Mouse (Mus musculus) adrenal gland, adult 2 months (tissue): Measurements from ENCODE around the gene Ubc. TPM values are rescaled to one million over a fixed set of nuclear protein-coding genes. Genes with fewer than 3 reads are reported as not detected.
A peak's percentile ranks its signal among the peaks of the same experiment; 100 is the strongest.

Source experiments
- DNase-seq: peaks from one replicate; pipeline ENCODE4 v3.0.0; 2021
- polyA plus RNA-seq: library from polyadenylated mRNA; depleted of rRNA; stranded (reverse); fragments of >200 nt; gene quantifications from 2 replicates; pipeline ENCODE4 v1.2.3, GENCODE M21; 2012; rRNA removed
- total RNA-seq, 2 experiments: library from RNA; stranded (reverse); gene quantifications; 2 replicates each; pipeline ENCODE4 v1.2.3; 2021

Ubc gene
- total and polyA plus RNA-seq, 3 experiments, result 889 to 2,925 (median 1,333) TPM

DNA sequence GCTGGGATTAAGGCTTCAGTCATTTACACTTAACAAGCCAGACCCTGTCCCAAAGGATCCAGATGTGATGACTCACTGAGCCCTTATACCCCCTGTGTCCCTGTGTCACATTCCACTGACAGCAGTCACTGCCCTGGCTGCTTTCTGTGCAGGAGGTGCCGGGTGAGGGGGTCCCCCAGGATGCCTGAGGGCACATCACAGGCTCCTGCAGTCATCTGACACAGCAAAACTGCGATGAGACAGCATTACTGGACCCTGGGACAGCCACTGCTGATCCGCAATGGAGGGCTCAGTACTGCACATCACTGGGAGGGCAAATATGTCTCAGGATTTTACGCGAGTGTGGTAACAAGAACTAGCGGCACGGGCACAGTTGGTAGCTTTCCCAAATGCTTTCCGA lies 38.9 kb downstream of the Ubc start:
- DNase-seq, result no peak

DNA sequence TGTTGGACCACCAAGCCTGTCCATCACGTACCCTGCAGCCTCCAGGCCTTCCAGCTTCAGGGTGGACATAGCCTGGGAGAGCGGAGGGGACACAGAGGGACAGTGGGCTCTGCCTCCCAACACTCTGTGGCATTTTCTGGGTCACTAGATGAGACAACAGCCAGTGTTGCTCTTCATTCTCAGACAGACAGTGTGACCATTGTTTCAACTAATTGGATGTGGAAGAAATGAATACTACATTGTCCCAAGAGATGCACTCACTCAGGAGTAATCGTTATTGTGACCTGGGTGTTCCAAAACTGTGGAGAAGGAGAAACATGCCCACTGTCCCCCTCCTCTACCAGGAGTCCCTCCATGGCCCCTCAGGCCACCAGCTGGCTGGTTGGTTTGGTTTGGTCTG lies 40.6 kb downstream of the Ubc start:
- DNase-seq, result no peak

DNA sequence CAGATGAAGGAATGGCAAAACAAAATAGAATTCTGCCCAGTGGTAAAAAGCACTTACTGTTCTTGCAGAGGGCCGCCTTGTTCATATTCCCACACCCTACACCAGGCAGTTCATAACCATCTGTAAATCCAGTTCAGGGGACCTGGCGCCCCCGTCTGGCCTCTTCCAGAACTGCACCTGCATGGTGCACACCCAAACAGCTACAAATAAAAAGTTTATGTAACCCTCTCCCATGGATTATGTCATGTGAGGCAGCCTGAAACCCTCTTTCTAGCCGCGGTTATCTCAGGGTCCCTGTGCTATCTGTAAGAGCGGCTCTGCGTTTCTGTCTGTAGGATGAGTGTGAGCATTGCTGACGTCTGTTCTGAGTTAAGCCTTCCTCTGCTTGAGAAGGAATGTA lies 41.5 kb downstream of the Ubc start:
- DNase-seq, result peak; percentile 83

DNA sequence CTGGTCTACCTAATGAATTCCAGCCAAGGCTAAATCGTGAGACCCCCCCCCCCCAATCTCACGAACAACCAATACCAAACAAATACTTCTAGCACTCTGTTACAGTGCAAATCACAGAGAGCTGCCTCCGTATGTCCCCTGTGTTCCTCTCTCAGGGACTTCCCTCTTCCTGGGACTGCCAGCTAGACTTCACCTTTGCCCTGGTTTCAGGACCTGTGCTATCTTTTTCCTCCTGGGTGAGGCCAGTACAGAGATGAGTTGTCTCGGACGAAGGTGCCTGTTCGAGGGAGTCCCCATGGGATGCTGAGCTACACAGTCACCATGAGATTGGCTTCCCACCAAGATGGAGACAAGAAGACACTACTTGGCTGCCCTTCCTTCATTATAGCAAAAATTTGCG lies 41.9 kb downstream of the Ubc start:
- DNase-seq, result no peak

DNA sequence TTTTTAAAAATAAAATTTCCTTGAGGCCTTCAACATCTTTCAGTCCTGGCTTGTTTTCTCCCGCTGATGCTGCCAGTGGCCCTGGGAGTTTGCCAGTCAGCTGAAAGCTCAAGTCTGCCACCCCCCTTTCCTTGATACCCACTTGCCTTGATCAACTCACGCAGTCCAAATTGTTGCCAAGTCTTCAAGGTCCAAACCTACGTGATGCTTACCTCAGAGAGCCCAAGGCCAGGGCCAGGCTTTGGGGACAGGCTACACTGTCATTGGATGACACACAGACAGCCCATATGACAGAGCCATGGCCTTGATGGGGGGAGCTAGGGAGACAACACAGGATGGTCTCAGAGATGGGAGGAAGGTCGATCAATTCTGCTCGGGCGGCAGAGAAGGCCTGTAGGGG lies 45.7 kb downstream of the Ubc start:
- peak; percentile 92 for DNase-seq

DNA sequence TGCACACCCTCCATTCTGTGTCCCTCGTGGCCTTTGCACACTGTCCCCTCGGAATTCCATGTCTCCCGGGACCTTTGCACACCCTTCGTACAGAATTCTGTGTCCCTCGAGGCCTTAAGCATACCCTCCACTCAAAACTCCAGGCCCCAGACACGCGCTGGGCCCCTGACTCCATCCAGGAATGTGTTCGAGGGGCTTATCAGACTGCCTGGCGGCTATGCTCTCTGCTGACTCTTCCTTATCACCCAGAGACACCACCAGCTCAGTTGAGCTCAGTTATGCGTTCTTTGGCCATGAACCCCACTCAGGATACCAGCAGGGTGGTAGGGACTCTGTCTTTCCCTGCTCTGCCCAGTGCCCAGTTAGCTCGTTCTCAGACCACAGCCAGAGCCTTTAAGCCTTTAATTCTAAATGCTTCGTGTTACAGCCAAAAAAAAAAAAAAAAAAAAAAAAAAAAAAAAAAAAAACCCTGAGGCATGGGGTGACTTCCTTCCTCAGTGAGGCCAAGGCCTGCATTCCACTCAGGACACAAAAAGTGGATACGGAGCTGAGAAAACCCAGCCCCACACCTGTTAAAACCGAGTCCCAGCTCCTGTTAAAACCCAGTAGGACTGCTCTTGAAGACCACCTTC lies 48.4 kb downstream of the Ubc start:
- peak; percentile 59 for DNase-seq

DNA sequence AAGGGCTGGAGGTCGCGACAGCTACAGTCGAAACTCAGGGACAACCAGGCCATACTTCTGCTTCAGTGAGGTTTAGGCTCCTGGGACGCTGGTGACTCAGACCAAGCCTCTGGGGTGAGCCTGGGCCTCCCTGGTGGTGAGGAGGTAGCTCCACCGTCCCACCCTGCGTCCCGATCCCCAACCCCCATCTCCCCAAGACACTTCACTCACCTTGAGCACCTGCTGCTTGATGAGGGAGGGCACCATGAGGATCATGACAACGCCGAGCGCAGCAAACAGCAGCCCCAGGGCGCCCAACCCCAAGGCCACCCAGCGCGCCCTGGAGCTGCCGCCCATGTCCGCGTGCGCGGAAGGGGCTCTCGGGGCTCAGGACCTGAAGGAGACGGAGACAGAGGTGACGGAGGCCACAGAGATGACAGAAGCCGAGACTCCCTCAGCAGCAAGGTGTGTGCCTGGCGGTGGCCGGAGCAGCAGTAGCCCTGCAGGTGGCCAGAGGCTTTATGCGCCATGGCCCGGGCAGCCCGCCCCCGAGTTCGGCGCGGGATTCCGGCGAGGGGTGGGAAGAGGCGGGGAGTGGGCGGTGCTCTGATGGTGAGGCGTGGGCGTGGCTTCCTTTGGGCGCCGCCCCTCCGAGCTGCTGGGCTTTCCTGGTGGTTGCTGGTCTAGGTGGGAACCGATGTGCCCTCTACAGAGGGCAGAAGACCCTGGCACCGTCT lies 49.3 kb downstream of the Ubc start, which contains the start of gene Scarb1:
TSS of gene Scarb1 (minus strand) at position 548 of the 716 bp plus-strand sequence.
- DNase-seq, result peak; percentile 96

DNA sequence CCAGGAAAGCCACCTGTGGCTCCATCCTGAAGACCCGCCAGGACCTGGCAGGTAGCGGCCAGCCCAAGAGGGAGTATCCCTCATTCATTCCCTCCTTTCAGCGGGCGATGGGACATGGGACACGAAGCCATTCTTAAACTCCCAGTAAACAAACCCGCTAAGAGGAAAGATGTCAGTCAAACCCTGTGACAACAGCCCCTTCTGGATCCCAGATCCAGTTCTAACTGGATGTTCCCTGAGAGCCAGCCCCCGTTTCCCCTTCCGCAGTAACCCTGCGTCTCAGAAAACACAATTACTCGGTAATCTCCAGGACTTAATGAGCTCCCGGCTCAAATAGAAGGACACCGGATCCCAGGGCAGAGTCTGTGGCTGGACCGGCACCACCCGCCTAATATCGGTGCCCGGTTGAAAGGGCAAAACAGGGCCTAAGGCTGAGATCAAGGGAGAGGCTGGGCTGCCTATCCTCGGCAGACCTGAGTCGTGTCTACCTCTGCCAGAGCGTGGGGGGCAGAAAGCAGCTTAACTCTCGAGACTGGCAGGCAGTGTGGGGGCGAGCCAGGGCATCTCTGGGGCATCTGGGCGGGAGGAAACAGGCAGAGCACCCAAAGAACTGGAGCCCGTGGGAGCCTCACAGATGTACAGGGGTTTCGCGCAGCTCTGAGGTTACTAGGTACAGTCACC lies 50.0 kb downstream of the Ubc start:
- DNase-seq, result no peak

DNA sequence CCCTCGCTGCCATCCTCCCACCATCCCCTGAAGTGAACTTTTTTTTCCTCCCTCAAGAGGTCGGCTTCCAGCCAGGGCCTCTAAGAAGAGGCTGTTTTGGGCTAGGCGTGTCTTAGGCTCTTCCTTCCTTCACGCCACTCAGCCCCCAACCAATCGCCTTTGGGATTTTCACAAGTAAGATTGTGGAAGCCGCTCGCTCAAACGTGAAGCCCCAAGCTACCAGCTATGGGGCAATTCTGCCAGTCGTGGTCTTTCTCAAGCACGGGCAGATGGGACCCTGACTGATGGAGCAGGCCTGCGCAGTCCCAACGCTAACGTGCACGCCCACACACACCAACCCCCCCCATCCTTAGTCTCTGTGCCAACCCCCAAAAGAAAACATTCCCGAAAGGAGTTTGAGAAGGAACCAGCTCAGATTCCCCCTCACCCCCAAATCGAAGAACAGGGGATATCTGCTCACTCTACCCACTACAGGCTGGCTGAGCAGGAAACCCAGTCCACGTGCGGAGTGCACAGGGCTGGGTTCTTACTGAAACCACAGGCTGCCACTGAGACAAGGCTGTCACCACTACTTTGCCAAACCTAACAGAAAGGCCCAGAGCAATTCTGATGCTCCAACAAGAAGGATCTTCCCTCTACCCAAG lies 50.8 kb downstream of the Ubc start:
- peak; percentile 77 for DNase-seq

DNA sequence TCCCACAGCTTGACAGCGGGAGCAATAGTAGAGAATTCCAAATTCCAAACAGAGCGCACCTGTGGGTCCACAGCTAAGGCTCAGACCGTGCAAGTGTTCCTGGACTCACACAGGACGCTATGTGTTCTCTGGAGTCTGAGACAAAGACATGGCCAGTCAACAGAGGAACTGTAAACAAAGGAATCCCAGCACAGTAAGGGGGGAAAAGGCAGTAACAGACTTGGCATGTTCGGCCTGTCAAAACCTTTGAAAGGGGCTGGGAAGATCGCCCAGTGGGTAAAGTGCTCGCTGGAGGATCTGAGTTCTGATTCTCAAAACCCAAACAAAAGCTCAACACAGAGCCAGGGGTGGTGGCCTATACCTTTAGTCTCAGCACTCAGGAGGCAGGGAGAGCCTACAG lies 52.5 kb downstream of the Ubc start:
- peak; percentile 38 for DNase-seq

DNA sequence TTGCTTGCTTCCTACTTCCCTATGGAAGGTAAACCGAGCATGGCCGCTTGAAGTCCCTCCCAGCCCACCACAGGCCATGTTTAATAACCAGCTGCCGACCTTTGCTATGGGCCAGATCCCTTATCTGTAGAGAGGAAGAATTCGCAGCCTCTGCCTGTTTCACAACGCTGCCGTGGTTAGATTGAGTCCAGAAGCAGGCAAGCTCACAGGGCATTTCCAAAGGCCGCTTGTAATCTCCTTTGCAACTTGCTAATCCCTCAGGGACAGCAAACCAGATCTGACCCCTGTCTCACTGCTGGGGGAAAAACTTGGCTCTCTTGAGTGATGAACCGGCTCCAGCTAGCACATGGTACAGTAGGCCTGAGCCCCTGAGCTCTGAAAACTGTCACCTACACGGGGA lies 53.0 kb downstream of the Ubc start:
- peak; percentile 63 for DNase-seq

Other genes with a start within 250 kb of the Ubc start
- 100 to 1,000 TPM; 149 to 340 TPM for gene Ncor2, start 211.0 kb downstream of the Ubc start, total RNA-seq
- 183 and 229 TPM in 2 replicates for gene Ncor2, start 211.0 kb downstream of the Ubc start, polyA plus RNA-seq
- gene Scarb1, start 49.1 kb downstream of the Ubc start, total RNA-seq, result 1,000 to 10,000 TPM; 2,436 to 2,553 TPM
- 2,348 and 2,822 TPM in 2 replicates for gene Scarb1, start 49.1 kb downstream of the Ubc start, polyA plus RNA-seq
- under 1 TPM; 0.23 to 0.24 TPM for gene Gm10382, start 880 bp downstream of the Ubc start, total RNA-seq
- 0.26 and 0.50 TPM in 2 replicates for gene Gm10382, start 880 bp downstream of the Ubc start, polyA plus RNA-seq
- gene Dhx37, start 43.9 kb upstream of the Ubc start, total RNA-seq, result 10 to 100 TPM; 19.2 to 19.6 TPM
- 26.0 and 53.9 TPM in 2 replicates for gene Dhx37, start 43.9 kb upstream of the Ubc start, polyA plus RNA-seq
- 10 to 100 TPM; 25.3 to 28.7 TPM for gene Bri3bp, start 51.4 kb upstream of the Ubc start, total RNA-seq
- gene Bri3bp, start 51.4 kb upstream of the Ubc start, polyA plus RNA-seq, result 11.0 and 22.1 TPM in 2 replicates
- 100 to 1,000 TPM in 1 of 2 experiments, 10 to 100 TPM in 1; 89.4 to 106 TPM for gene Aacs, start 85.6 kb upstream of the Ubc start, total RNA-seq
- 199 and 221 TPM in 2 replicates for gene Aacs, start 85.6 kb upstream of the Ubc start, polyA plus RNA-seq
- 1 to 10 TPM; 1.5 to 1.7 TPM for gene Tmem132b, start 141.6 kb upstream of the Ubc start, total RNA-seq
- 0.26 and 1.8 TPM in 2 replicates for gene Tmem132b, start 141.6 kb upstream of the Ubc start, polyA plus RNA-seq